Mouse (Mus musculus) midbrain, embryonic 11.5 days (tissue): ENCODE results near the gene Elavl2. TPM values are rescaled to one million over a fixed set of nuclear protein-coding genes. Genes with fewer than 3 reads are reported as not detected.
A peak's percentile ranks its signal among the peaks of the same experiment; 100 is the strongest.
"Not testable (repeated sequence)": the region's sequence is repeated elsewhere in the genome, so short reads cannot be mapped to it uniquely, and the experiment has no call there.

Source experiments
- ATAC-seq: fragments of 200-750 bp; cut with Nextera tagmentation; 2 replicates; pipeline ENCODE4 v1.8.0; 2017; ENCODE audit warnings: moderate TSS enrichment, moderate library complexity; ENCODE audit not compliant: low FRiP score
- DNase-seq: peaks from one replicate; pipeline ENCODE4 v3.0.0; 2015; ENCODE audit warnings: low spot score; ENCODE audit errors: missing footprints
- H3K27ac ChIP-seq: fragments of 300-500 bp; sonication (generic); 2 replicates; pipeline ENCODE4 v1.5.1; 2014; ENCODE audit warnings: low read depth, low read length
- H3K27me3 ChIP-seq: fragments of 300-500 bp; sonication (generic); 2 replicates; pipeline ENCODE4 v1.6.1; 2014; ENCODE audit warnings: mild to moderate bottlenecking, low read length, moderate library complexity, mixed read lengths; ENCODE audit not compliant: control insufficient read depth, insufficient read depth
- H3K36me3 ChIP-seq: fragments of 300-500 bp; sonication (generic); 2 replicates; pipeline ENCODE4 v1.6.1; 2014; ENCODE audit warnings: mild to moderate bottlenecking, low read length, moderate library complexity, mixed read lengths; ENCODE audit not compliant: control insufficient read depth, insufficient read depth
- H3K4me1 ChIP-seq: fragments of 300-500 bp; sonication (generic); 2 replicates; pipeline ENCODE4 v1.6.1; 2014; ENCODE audit warnings: low read length; ENCODE audit not compliant: control insufficient read depth, insufficient read depth
- H3K4me2 ChIP-seq: fragments of 300-500 bp; sonication (generic); 2 replicates; pipeline ENCODE4 v1.6.1; 2014; ENCODE audit warnings: mild to moderate bottlenecking, moderate library complexity
- H3K4me3 ChIP-seq: fragments of 300-500 bp; sonication (generic); 2 replicates; pipeline ENCODE4 v1.5.1; 2014; ENCODE audit warnings: low read depth, low read length
- H3K9ac ChIP-seq: fragments of 300-500 bp; sonication (generic); 2 replicates; pipeline ENCODE4 v1.6.1; 2014; ENCODE audit warnings: low read length
- H3K9me3 ChIP-seq: fragments of 300-500 bp; sonication (generic); 2 replicates; pipeline ENCODE4 v1.6.1; 2016; ENCODE audit warnings: low read length; ENCODE audit not compliant: control insufficient read depth
- WGBS: fragments of 180-500 bp; shearing (Covaris S2); extraction: QIAGEN DNeasy Blood & Tissue Kit; methylation state at CpG from one replicate; pipeline ENCODE4 v1.1.7; 2014; 5-methylcytosine and 5-hydroxymethylcytosine counted together
- polyA plus RNA-seq: library from polyadenylated mRNA; unstranded; fragments of >200 nt; fragmentation: Nextera tagmentation; extraction: Ambion mirVana; gene quantifications from 2 replicates; pipeline ENCODE4 v1.2.1, GENCODE M21; 2014

Gene Elavl2
- polyA plus RNA-seq, 1 experiment from 2014 or later: 93.7 TPM

DNA sequence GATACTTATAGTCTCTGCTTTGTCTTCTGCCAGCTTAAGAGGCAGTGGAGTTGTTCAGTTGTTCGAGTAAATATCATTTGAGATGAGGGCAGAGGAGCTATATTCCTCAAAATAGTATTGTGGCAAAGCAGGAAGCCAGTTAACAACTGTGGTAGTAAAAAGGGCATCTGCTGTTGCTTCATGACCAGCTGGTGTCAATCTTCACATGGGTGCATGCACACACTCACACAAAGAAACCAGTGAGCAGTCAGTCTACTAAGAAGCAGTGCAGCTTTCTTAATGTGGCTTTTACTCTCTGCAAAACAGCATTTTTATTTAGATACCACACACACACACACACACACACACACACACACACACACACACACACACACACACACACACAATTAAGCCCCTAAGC lies 110.2 kb downstream of the Elavl2 start:
- Histone ChIP-seq H3K27me3 (no peaks in the 10 kb centered on the region), H3K4me1 (no peaks in the 10 kb centered on the region), H3K9me3 (no peaks in the 10 kb centered on the region), H3K36me3 (no peaks in the 10 kb centered on the region), H3K4me3 (no peak overlapping the region), H3K27ac (no peak overlapping the region), H3K4me2 (no peak overlapping the region), H3K9ac (no peak overlapping the region)
- no peak for DNase-seq
- 83% methylated on average over 1 of the region's 1 CpGs for WGBS
- ATAC-seq: no peak

DNA sequence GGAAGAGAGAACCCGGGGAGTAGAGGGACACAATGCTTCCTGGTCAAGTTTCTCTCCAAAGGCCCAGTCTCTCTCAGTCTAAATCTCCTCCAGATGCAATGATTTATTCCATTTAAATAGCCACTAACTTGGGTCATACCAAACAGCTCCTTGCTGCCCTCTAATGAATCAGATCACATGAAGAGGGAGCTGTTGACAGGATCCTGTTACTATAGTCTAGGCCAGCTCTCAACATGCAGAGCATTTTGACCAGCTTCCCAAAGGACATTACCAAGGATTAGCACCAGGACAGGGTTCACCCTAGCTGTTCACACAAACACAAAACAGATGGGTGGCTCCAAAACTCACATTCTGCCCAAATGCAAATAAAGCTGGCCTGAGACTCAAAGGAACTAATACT lies 111.4 kb downstream of the Elavl2 start:
- Histone ChIP-seq H3K9ac (no peak overlapping the region), H3K4me1 (no peaks in the 10 kb centered on the region), H3K36me3 (no peaks in the 10 kb centered on the region), H3K4me2 (no peak overlapping the region), H3K27me3 (no peaks in the 10 kb centered on the region), H3K4me3 (no peak overlapping the region), H3K27ac (no peak overlapping the region), H3K9me3 (no peaks in the 10 kb centered on the region)
- ATAC-seq (no peak), DNase-seq (no peak)
- WGBS: 73% methylated on average over 1 of the region's 1 CpGs

DNA sequence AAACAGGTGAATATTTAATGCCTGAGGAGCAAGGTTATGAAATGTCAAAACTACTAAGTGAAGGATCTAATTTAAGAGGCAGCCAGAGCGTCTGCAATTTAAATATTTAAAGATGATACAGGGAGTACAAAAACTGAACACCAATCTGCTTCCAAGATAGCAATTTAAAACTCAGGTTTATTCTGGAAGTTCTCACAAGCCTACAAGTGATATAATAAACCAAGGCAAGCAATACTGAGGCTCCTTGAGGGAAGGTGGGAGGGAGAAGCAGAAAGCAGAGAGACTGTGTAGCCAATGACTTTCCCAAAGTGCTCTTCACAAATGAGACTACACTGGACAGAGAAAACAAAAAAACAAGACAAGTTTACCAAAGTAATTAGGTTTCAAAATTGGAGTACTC lies 132.2 kb downstream of the Elavl2 start:
- DNase-seq (no peak), ATAC-seq (no peak)
- Histone ChIP-seq H3K27me3 (no peaks in the 10 kb centered on the region), H3K4me2 (no peak overlapping the region), H3K27ac (no peak overlapping the region), H3K9me3 (no peaks in the 10 kb centered on the region), H3K36me3 (no peaks in the 10 kb centered on the region), H3K4me3 (no peak overlapping the region), H3K4me1 (no peaks in the 10 kb centered on the region), H3K9ac (no peak overlapping the region)
- 97% methylated on average over 1 of the region's 1 CpGs for WGBS

- no peak overlapping the region for H3K27ac ChIP-seq
- no peaks in the 10 kb centered on the region for H3K4me1 ChIP-seq
- H3K9ac ChIP-seq: no peak overlapping the region
- H3K27me3 ChIP-seq: no peaks in the 10 kb centered on the region
- no peaks in the 10 kb centered on the region for H3K9me3 ChIP-seq
- DNase-seq (no peak), ATAC-seq (no peak)
- 91% methylated on average over 19 of the region's 19 CpGs for WGBS
- H3K4me3 ChIP-seq: no peak overlapping the region
- no peaks in the 10 kb centered on the region for H3K36me3 ChIP-seq
- no peak overlapping the region for H3K4me2 ChIP-seq
Observed at GRCm38 (mm10) chr4:91263733-91264440, 136.7 kb downstream of the Elavl2 start.

DNA sequence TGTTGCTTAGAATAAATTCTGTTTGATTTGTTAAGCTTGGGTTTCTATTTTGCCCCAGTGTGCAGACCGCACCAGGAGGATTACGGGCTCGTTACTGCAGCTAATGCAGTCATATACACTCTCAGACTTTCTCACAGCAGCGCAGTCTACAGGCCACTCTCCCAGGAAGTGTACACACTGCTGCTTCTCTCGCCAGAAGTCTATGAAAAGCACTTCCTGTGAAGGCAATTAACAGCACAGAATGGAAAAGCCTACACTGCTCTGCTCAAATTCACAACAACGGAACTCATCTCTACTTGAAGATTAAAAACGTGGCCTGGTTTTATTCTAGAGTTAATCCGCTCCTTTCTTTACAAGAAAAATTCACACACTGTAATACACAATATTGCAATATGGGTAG lies 137.7 kb downstream of the Elavl2 start:
- 88% methylated on average over 8 of the region's 8 CpGs for WGBS
- Histone ChIP-seq H3K4me3 (no peak overlapping the region), H3K4me1 (no peaks in the 10 kb centered on the region), H3K4me2 (no peak overlapping the region), H3K9me3 (no peaks in the 10 kb centered on the region), H3K9ac (no peak overlapping the region), H3K27me3 (no peaks in the 10 kb centered on the region), H3K27ac (no peak overlapping the region), H3K36me3 (no peaks in the 10 kb centered on the region)
- ATAC-seq: no peak
- DNase-seq: no peak

DNA sequence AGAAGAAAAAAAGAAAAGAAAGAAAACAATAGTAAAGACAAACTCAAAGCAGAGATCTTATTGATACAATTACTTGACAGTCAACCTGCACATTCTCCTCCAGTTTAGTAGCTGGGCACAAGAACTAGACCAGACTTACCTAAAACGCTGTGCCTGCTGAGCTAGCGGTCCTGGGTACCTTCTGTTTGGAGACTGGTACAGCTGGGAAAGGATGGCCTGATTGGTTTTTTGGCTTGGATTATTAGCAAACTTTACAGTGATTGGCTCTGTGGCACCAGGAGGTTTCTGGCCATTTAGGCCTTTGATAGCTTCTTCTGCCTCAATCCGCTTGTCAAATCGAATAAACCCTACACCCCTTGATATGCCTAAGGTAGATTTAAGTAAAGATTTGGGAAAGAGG lies 140.0 kb downstream of the Elavl2 start:
- Histone ChIP-seq H3K4me2 (no peak overlapping the region), H3K4me1 (no peaks in the 10 kb centered on the region), H3K27me3 (no peaks in the 10 kb centered on the region), H3K9ac (no peak overlapping the region), H3K4me3 (no peak overlapping the region), H3K36me3 (no peaks in the 10 kb centered on the region), H3K9me3 (no peaks in the 10 kb centered on the region), H3K27ac (no peak overlapping the region)
- DNase-seq (no peak), ATAC-seq (no peak)
- WGBS: 91% methylated on average over 4 of the region's 4 CpGs

DNA sequence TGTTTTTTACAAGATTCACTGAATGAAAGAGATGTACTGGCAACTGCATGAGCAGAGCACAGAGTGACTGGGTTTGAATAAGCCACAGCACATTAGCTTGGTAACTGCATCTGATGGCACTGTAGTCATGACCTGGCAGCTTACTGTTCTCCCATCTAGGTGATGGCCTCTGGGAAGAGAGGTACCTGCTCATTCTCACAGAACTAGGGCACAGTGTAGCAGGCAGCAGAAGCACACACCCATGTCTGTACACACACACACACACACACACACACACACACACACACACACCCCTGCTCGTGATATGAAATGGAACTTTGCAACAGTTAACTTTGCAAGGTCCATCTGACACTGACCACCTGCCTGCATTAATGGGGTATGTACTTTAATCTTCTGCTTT lies 151.9 kb downstream of the Elavl2 start:
- ATAC-seq: 0 out of 2 replicates have a peak, but pooled peaks have one; percentile 35
- WGBS: 61% methylated on average over 1 of the region's 1 CpGs
- Histone ChIP-seq H3K27me3 (no peaks in the 10 kb centered on the region), H3K9me3 (no peaks in the 10 kb centered on the region), H3K4me3 (no peak overlapping the region), H3K9ac (no peak overlapping the region), H3K36me3 (no peaks in the 10 kb centered on the region), H3K4me2 (no peak overlapping the region), H3K27ac (no peak overlapping the region), H3K4me1 (peaks cover 2% of the 10 kb centered on the region; the same call in 1 of the 2 replicates)
- DNase-seq: no peak

- not testable (repeated sequence) for H3K9ac ChIP-seq, DNase-seq, H3K9me3 ChIP-seq, H3K27ac ChIP-seq, ATAC-seq, H3K4me3 ChIP-seq, H3K36me3 ChIP-seq, H3K27me3 ChIP-seq, H3K4me1 ChIP-seq, H3K4me2 ChIP-seq
- whole genome bisulfite sequencing: 92% methylated on average over 4 of the region's 8 CpGs
Observed at GRCm38 (mm10) chr4:91245136-91245535, 155.4 kb downstream of the Elavl2 start.

DNA sequence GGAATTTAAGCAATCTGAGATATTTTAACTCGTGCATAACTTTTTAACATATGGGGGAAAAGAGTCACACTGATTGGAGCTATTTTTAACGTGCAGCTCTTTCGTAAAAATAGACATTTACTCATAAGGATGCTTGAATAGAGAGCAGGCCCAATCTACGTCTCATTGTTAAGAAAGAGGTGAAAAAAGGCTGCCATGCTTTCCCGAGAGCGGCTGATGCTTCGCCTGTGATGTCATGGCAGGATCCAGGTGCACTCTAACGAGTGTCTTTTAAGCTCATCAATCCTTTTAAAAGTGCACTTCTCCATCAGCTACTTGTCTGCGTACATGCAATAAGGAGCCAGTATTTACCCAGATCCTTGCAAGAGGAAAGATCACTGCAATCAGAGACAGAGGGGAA lies 156.0 kb downstream of the Elavl2 start:
- no peaks in the 10 kb centered on the region for H3K36me3 ChIP-seq
- DNase-seq (no peak), ATAC-seq (no peak)
- no peak overlapping the region for H3K27ac ChIP-seq
- no peak overlapping the region for H3K4me2 ChIP-seq
- no peaks in the 10 kb centered on the region for H3K9me3 ChIP-seq
- H3K27me3 ChIP-seq: no peaks in the 10 kb centered on the region
- 85% methylated on average over 9 of the region's 9 CpGs for WGBS
- no peak overlapping the region for H3K9ac ChIP-seq
- peaks cover 1% of the 10 kb centered on the region; the same call in 1 of the 2 replicates for H3K4me1 ChIP-seq
- no peak overlapping the region for H3K4me3 ChIP-seq
